Comparison of ENCODE assay signal across 10 mouse cellular contexts in the genomic region with DNA sequence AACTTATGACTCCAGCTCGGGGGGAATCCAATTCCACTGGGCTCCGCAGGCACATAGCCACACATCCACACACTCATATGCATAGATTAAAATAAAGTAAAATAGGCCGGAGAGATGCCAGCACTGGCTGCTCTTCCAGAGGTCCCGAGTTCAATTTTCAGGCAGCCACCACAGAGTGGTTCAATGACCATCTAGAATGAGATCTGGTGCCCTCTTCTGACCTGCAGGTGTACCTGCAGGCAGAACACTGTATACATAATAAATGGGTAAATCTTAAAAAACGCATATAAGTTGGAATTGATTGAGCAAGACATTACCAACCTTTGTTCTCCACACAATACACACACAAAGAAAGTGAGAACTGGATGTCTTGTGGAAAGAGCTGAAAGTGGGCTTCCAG. TPM values are rescaled to one million over a fixed set of nuclear protein-coding genes. Genes with fewer than 3 reads are reported as not detected.
DNase-seq lines count a peak whose midpoint lies in the region; TF ChIP-seq lines count a peak whose summit lies in the region.
"Had no signal": no experiment of that assay in that cellular context is flagged by ENCODE, and none has a peak within 500 bp of the region (broad histone marks: within the 10 kb centered on the region; RNA-seq: fewer than 3 reads in every experiment).

No protein-coding gene starts in this region.

- peak; percentile 15 to 66 for DNase-seq in adrenal gland, adult (ENCODE audit: inconsistent age in 2 of 2, low spot score in 1 of 2)
- no peak for DNase-seq in adrenal gland, postnatal 4 days (ENCODE audit: low spot score in 2 of 2)
- DNase-seq in kidney, postnatal 10 days: peak; percentile 21
- no peak for DNase-seq in kidney, postnatal 14 days
- peak; percentile 57 for DNase-seq in A20 (ENCODE audit: low read depth, low spot score)
- DNase-seq in brain, embryonic 14.5 days (ENCODE audit: low read depth): peak; percentile 45
- no peak for DNase-seq in testis, postnatal 14 days (ENCODE audit: low spot score)
- no peak for DNase-seq in layer of hippocampus, adult 11-12 months (ENCODE audit: low spot score)
- DNase-seq: gastrocnemius, postnatal 36 days; left cerebral cortex, postnatal 4 days had no signal

- peak; percentile 47; the same call in 1 of the 2 replicates for TF ChIP-seq CTCF in brain, embryonic 14.5 days (IDR thresholded peaks at IDR 0.05; ENCODE audit: borderline replicate concordance, extremely low read depth, insufficient read depth, insufficient read length)

- TF ChIP-seq POLR2A in brain, embryonic 14.5 days (IDR thresholded peaks at IDR 0.05; ENCODE audit: borderline replicate concordance, extremely low read depth, insufficient read depth, insufficient read length, poor library complexity, severe bottlenecking): no peak

RNA-seq across cellular contexts. Expression of a gene that starts 12.6 kb away (rescaled TPM):
- under 1 TPM in 1 of 2 experiments, not detected in 1; 0.39 TPM for total RNA-seq in adrenal gland, postnatal 4 days (2021)
- 0.04 and 0.05 TPM in 2 replicates for polyA plus RNA-seq in brain, embryonic 14.5 days (2012; rRNA removed)
- total RNA-seq: gastrocnemius, postnatal 36 days; left cerebral cortex, postnatal 4 days had no signal

RNA-seq across cellular contexts. Expression of a gene that starts 19.0 kb away (rescaled TPM):
- total RNA-seq in adrenal gland, postnatal 4 days (2021): 10 to 100 TPM; 28.0 to 31.1 TPM
- 102 and 135 TPM in 2 replicates for polyA plus RNA-seq in brain, embryonic 14.5 days (2012; rRNA removed)

RNA-seq across cellular contexts. Expression of a gene that starts 26.3 kb away (rescaled TPM):
- total RNA-seq in adrenal gland, postnatal 4 days (2021): 100 to 1,000 TPM in 1 of 2 experiments, 10 to 100 TPM in 1; 99.9 to 107 TPM
- polyA plus RNA-seq in brain, embryonic 14.5 days (2012; rRNA removed): 165 and 185 TPM in 2 replicates

RNA-seq across cellular contexts. Expression of a gene that starts 30.7 kb away (rescaled TPM):
- 100 to 1,000 TPM; 380 to 390 TPM for total RNA-seq in adrenal gland, postnatal 4 days (2021)
- 824 and 992 TPM in 2 replicates for polyA plus RNA-seq in brain, embryonic 14.5 days (2012; rRNA removed)

RNA-seq across cellular contexts. Expression of a gene that starts 41.8 kb away (rescaled TPM):
- 100 to 1,000 TPM; 106 to 111 TPM for total RNA-seq in adrenal gland, postnatal 4 days (2021)
- 84.4 and 130 TPM in 2 replicates for polyA plus RNA-seq in brain, embryonic 14.5 days (2012; rRNA removed)

Comparison
In these comparisons a context has a peak if more than half of its experiments do, and no peak if none do; other contexts are left out.
1. DNase-seq: peak in adrenal gland, adult (2 of 2), kidney, postnatal 10 days (single experiment), A20 (single experiment) and brain, embryonic 14.5 days (single experiment); none in adrenal gland, postnatal 4 days (0 of 2), kidney, postnatal 14 days (single experiment), testis, postnatal 14 days (single experiment) and layer of hippocampus, adult 11-12 months (single experiment).